Mouse (Mus musculus) kidney, embryonic 15.5 days (tissue): ENCODE data around the gene Rap1gap2. TPM values are rescaled to one million over a fixed set of nuclear protein-coding genes. Genes with fewer than 3 reads are reported as not detected.

Experiments
- ATAC-seq: fragments of 200-750 bp; cut with Nextera tagmentation; replicated peaks from 2 replicates; pipeline ENCODE4 v1.8.0; 2017; ENCODE audit warnings: moderate TSS enrichment; ENCODE audit not compliant: low FRiP score
- H3K27ac ChIP-seq: fragments of 300-500 bp; sonication (generic); 2 replicates; pipeline ENCODE4 v1.5.1; 2015; ENCODE audit warnings: mild to moderate bottlenecking, inconsistent platforms
- H3K27me3 ChIP-seq: fragments of 300-500 bp; sonication (generic); 2 replicates; pipeline ENCODE4 v1.6.1; 2015; ENCODE audit warnings: inconsistent platforms
- H3K36me3 ChIP-seq: fragments of 300-500 bp; sonication (generic); 2 replicates; pipeline ENCODE4 v1.6.1; 2015; ENCODE audit warnings: inconsistent platforms
- H3K4me1 ChIP-seq: fragments of 300-500 bp; sonication (generic); 2 replicates; pipeline ENCODE4 v1.6.1; 2015; ENCODE audit warnings: inconsistent platforms
- H3K4me2 ChIP-seq: fragments of 300-500 bp; sonication (generic); 2 replicates; pipeline ENCODE4 v1.6.1; 2015; ENCODE audit warnings: moderate library complexity, mild to moderate bottlenecking, inconsistent platforms
- H3K4me3 ChIP-seq: fragments of 300-500 bp; sonication (generic); replicated peaks from 2 replicates; pipeline ENCODE4 v1.5.1; 2015; ENCODE audit warnings: mild to moderate bottlenecking, inconsistent platforms
- H3K9ac ChIP-seq: fragments of 300-500 bp; sonication (generic); 2 replicates; pipeline ENCODE4 v1.6.1; 2015; ENCODE audit warnings: mild to moderate bottlenecking, inconsistent platforms
- H3K9me3 ChIP-seq: fragments of 300-500 bp; sonication (generic); replicated peaks from 2 replicates; pipeline ENCODE4 v1.6.1; 2016; ENCODE audit warnings: inconsistent platforms
- WGBS: fragments of 180-500 bp; shearing (Covaris S2); methylation state at CpG from one replicate; pipeline ENCODE4 v1.1.7; 2015; ENCODE audit warnings: mixed read lengths; 5-methylcytosine and 5-hydroxymethylcytosine counted together
- polyA plus RNA-seq: library from polyadenylated mRNA; unstranded; fragments of >200 nt; fragmentation: Nextera tagmentation; extraction: Ambion mirVana; gene quantifications from 2 replicates; pipeline ENCODE4 v1.2.1, GENCODE M21; 2015

Gene Rap1gap2
- polyA plus RNA-seq, result 5.8 and 6.4 TPM in 2 replicates

- H3K36me3 ChIP-seq, result no peaks in the 10 kb centered on the region
- H3K27me3 ChIP-seq, result peaks cover 78% of the 10 kb centered on the region
- peak within 1 kb of the TSS; percentile 7; the same call in 1 of the 2 replicates for H3K9ac ChIP-seq
- peak within 1 kb of the TSS; percentile 40 for H3K4me3 ChIP-seq
- no peaks in the 10 kb centered on the region for H3K9me3 ChIP-seq
- ATAC-seq, result no peak
- H3K4me1 ChIP-seq, result peaks cover 9% of the 10 kb centered on the region
- 1% methylated on average over 50 of the region's 50 CpGs for WGBS
- no peak within 1 kb of the TSS for H3K27ac ChIP-seq
- H3K4me2 ChIP-seq, result peak within 1 kb of the TSS; percentile 66
Observed at GRCm38 (mm10) chr11:74610545-74611176, at the start of gene Rap1gap2. Rap1gap2 (minus strand) TSS chr11:74610915.

- Histone ChIP-seq H3K4me3 (no peak overlapping the region), H3K36me3 (peaks cover 91% of the 10 kb centered on the region), H3K4me2 (no peak overlapping the region), H3K9ac (no peak overlapping the region), H3K27me3 (no peaks in the 10 kb centered on the region), H3K4me1 (no peaks in the 10 kb centered on the region), H3K9me3 (no peaks in the 10 kb centered on the region), H3K27ac (no peak overlapping the region)
- ATAC-seq, result no peak
- 94% methylated on average over 13 of the region's 13 CpGs for WGBS
Observed at GRCm38 (mm10) chr11:74660336-74660735, 49.6 kb upstream of the Rap1gap2 start.

- H3K9me3 ChIP-seq, result no peaks in the 10 kb centered on the region
- H3K4me1 ChIP-seq, result peaks cover 31% of the 10 kb centered on the region
- H3K36me3 ChIP-seq, result peaks cover 48% of the 10 kb centered on the region
- no peak overlapping the region for H3K4me2 ChIP-seq
- no peak overlapping the region for H3K27ac ChIP-seq
- H3K27me3 ChIP-seq, result no peaks in the 10 kb centered on the region
- WGBS, result 86% methylated on average over 3 of the region's 3 CpGs
- no peak overlapping the region for H3K4me3 ChIP-seq
- no peak overlapping the region for H3K9ac ChIP-seq
- no peak for ATAC-seq
Observed at GRCm38 (mm10) chr11:74655941-74656340, 45.2 kb upstream of the Rap1gap2 start.

GRCm38 (mm10) chr11:74653385-74653784 lies 42.7 kb upstream of the Rap1gap2 start:
- H3K36me3 ChIP-seq, result peaks cover 22% of the 10 kb centered on the region
- 25% methylated on average over 6 of the region's 6 CpGs for WGBS
- ATAC-seq, result no peak
- H3K27me3 ChIP-seq, result no peaks in the 10 kb centered on the region
- H3K4me2 ChIP-seq, result peak overlapping the region; percentile 13; the same call in 1 of the 2 replicates
- no peak overlapping the region for H3K4me3 ChIP-seq
- no peaks in the 10 kb centered on the region for H3K9me3 ChIP-seq
- H3K9ac ChIP-seq, result no peak overlapping the region
- H3K4me1 ChIP-seq, result peaks cover 47% of the 10 kb centered on the region
- peak overlapping the region; percentile 37; the same call in 1 of the 2 replicates for H3K27ac ChIP-seq

DNA sequence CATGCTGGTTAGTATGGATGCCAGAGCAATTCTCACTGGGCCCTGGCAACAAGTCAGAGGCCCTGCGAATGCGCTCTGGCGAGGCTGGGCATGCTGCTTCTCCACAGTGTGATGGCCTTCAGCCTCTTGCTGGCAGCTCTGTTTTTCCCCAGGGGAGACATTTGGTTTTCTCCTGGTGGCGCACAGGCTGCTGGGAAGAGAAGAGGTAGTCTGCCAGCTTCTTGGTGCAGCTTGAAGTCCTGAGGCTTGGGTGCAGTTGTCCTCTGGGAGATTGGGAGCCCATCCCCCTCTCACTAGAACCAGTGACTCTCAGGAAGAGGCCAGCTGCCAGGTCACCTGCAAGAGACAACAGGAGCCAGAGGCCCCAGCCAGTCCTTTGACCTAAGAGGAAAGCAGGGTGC lies 42.1 kb upstream of the Rap1gap2 start:
- Histone ChIP-seq H3K27me3 (no peaks in the 10 kb centered on the region), H3K4me3 (no peak overlapping the region), H3K4me2 (peak overlapping the region; percentile 13; the same call in 1 of the 2 replicates), H3K9ac (no peak overlapping the region), H3K4me1 (peaks cover 47% of the 10 kb centered on the region), H3K9me3 (no peaks in the 10 kb centered on the region), H3K36me3 (peaks cover 16% of the 10 kb centered on the region), H3K27ac (peak overlapping the region; percentile 37; the same call in 1 of the 2 replicates)
- WGBS, result 81% methylated on average over 4 of the region's 4 CpGs
- no peak for ATAC-seq

GRCm38 (mm10) chr11:74650576-74651100 lies 39.9 kb upstream of the Rap1gap2 start:
- no peaks in the 10 kb centered on the region for H3K9me3 ChIP-seq
- ATAC-seq, result no peak
- 46% methylated on average over 4 of the region's 4 CpGs for WGBS
- no peaks in the 10 kb centered on the region for H3K27me3 ChIP-seq
- peaks cover 47% of the 10 kb centered on the region for H3K4me1 ChIP-seq
- peak overlapping the region; percentile 98 for H3K4me3 ChIP-seq
- H3K27ac ChIP-seq, result peak overlapping the region; percentile 92
- peak overlapping the region; percentile 21 for H3K9ac ChIP-seq
- peak overlapping the region; percentile 89 for H3K4me2 ChIP-seq
- no peaks in the 10 kb centered on the region for H3K36me3 ChIP-seq

- Histone ChIP-seq H3K4me2 (peak overlapping the region; percentile 89), H3K9me3 (no peaks in the 10 kb centered on the region), H3K27me3 (no peaks in the 10 kb centered on the region), H3K36me3 (no peaks in the 10 kb centered on the region), H3K4me1 (peaks cover 47% of the 10 kb centered on the region), H3K9ac (peak overlapping the region; percentile 87), H3K4me3 (peak overlapping the region; percentile 98), H3K27ac (peak overlapping the region; percentile 92)
- ATAC-seq, result peak; percentile 55
- WGBS, result under 1% methylated on average over 53 of the region's 53 CpGs
Observed at GRCm38 (mm10) chr11:74649647-74650551, 39.2 kb upstream of the Rap1gap2 start.

- H3K9ac ChIP-seq, result peak within 1 kb of the TSS; percentile 87
- H3K9me3 ChIP-seq, result no peaks in the 10 kb centered on the region
- peak; percentile 90 for ATAC-seq
- H3K27ac ChIP-seq, result peak within 1 kb of the TSS; percentile 92
- peak within 1 kb of the TSS; percentile 98 for H3K4me3 ChIP-seq
- WGBS, result under 1% methylated on average over 56 of the region's 58 CpGs
- no peaks in the 10 kb centered on the region for H3K27me3 ChIP-seq
- peaks cover 46% of the 10 kb centered on the region for H3K4me1 ChIP-seq
- H3K4me2 ChIP-seq, result peak within 1 kb of the TSS; percentile 89
- H3K36me3 ChIP-seq, result no peaks in the 10 kb centered on the region
Observed at GRCm38 (mm10) chr11:74649095-74649646, 38.5 kb upstream of the Rap1gap2 start, which contains the start of gene Cluh. Cluh (plus strand) TSS chr11:74649495.

- 0% methylated on average over 1 of the region's 1 CpGs for WGBS
- Histone ChIP-seq H3K4me3 (peak overlapping the region; percentile 98), H3K27me3 (no peaks in the 10 kb centered on the region), H3K9me3 (no peaks in the 10 kb centered on the region), H3K27ac (peak overlapping the region; percentile 92), H3K4me1 (peaks cover 43% of the 10 kb centered on the region), H3K36me3 (no peaks in the 10 kb centered on the region), H3K4me2 (peak overlapping the region; percentile 89), H3K9ac (peak overlapping the region; percentile 87)
- ATAC-seq, result peak; percentile 10; the same call in 1 of the 2 replicates
Observed at GRCm38 (mm10) chr11:74648676-74649075, 38.0 kb upstream of the Rap1gap2 start.

DNA sequence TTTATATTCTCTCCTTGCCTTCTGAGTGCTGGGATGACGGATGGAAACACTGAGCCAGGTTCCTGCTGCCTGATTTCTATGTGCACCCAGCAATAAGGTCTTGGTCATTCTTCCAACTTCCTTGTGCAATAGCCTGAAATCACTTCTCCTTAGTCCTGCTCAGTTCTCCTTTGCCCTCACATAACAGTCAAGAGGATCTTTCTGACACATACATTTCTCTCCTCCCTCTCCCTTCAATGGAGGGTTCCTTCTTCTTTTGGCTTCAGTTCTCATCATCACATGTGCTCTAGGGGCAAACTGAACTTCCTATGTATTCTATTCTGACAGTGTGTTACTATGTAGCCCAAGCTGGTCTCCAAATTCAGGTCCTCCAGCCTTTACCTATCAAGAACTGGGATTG lies 37.3 kb upstream of the Rap1gap2 start:
- H3K27ac ChIP-seq, result no peak overlapping the region
- H3K9me3 ChIP-seq, result no peaks in the 10 kb centered on the region
- H3K4me3 ChIP-seq, result no peak overlapping the region
- H3K9ac ChIP-seq, result no peak overlapping the region
- no peak for ATAC-seq
- WGBS, result 97% methylated on average over 1 of the region's 1 CpGs
- no peak overlapping the region for H3K4me2 ChIP-seq
- H3K27me3 ChIP-seq, result no peaks in the 10 kb centered on the region
- H3K4me1 ChIP-seq, result peaks cover 36% of the 10 kb centered on the region
- H3K36me3 ChIP-seq, result no peaks in the 10 kb centered on the region

GRCm38 (mm10) chr11:74639628-74640027 lies 28.9 kb upstream of the Rap1gap2 start:
- H3K36me3 ChIP-seq, result no peaks in the 10 kb centered on the region
- H3K4me3 ChIP-seq, result no peak overlapping the region
- 80% methylated on average over 1 of the region's 1 CpGs for WGBS
- peaks cover 18% of the 10 kb centered on the region; the same call in 1 of the 2 replicates for H3K27me3 ChIP-seq
- no peaks in the 10 kb centered on the region for H3K9me3 ChIP-seq
- peaks cover 19% of the 10 kb centered on the region for H3K4me1 ChIP-seq
- no peak for ATAC-seq
- H3K27ac ChIP-seq, result no peak overlapping the region
- H3K9ac ChIP-seq, result no peak overlapping the region
- peak overlapping the region; percentile 90; the same call in 1 of the 2 replicates for H3K4me2 ChIP-seq
